Mouse (Mus musculus) embryonic facial prominence, embryonic 15.5 days (tissue): ENCODE data around the gene Milr1. TPM values are rescaled to one million over a fixed set of nuclear protein-coding genes. Genes with fewer than 3 reads are reported as not detected.
"Not testable (repeated sequence)": the region's sequence is repeated elsewhere in the genome, so short reads cannot be mapped to it uniquely, and the experiment has no call there.

ENCODE experiments used
- ATAC-seq: fragments of 200-750 bp; cut with Nextera tagmentation; 2 replicates; pipeline ENCODE4 v1.8.0; 2017; ENCODE audit warnings: low read depth, moderate TSS enrichment; ENCODE audit not compliant: insufficient number of reproducible peaks, low FRiP score, low TSS enrichment
- H3K27ac ChIP-seq: fragments of 300-500 bp; sonication (generic); replicated peaks from 2 replicates; pipeline ENCODE4 v1.5.1; 2015; ENCODE audit warnings: mild to moderate bottlenecking, inconsistent platforms
- H3K27me3 ChIP-seq: fragments of 300-500 bp; sonication (generic); 2 replicates; pipeline ENCODE4 v1.6.1; 2015; ENCODE audit warnings: inconsistent platforms
- H3K36me3 ChIP-seq: fragments of 300-500 bp; sonication (generic); 2 replicates; pipeline ENCODE4 v1.6.1; 2015; ENCODE audit warnings: mild to moderate bottlenecking, inconsistent platforms
- H3K4me1 ChIP-seq: fragments of 300-500 bp; sonication (generic); 2 replicates; pipeline ENCODE4 v1.6.1; 2015; ENCODE audit warnings: inconsistent platforms
- H3K4me2 ChIP-seq: fragments of 300-500 bp; sonication (generic); replicated peaks from 2 replicates; pipeline ENCODE4 v1.6.1; 2015; ENCODE audit warnings: mild to moderate bottlenecking, inconsistent platforms
- H3K4me3 ChIP-seq: fragments of 300-500 bp; sonication (generic); replicated peaks from 2 replicates; pipeline ENCODE4 v1.5.1; 2015; ENCODE audit warnings: mild to moderate bottlenecking, inconsistent platforms
- H3K9ac ChIP-seq: fragments of 300-500 bp; sonication (generic); 2 replicates; pipeline ENCODE4 v1.6.1; 2015; ENCODE audit warnings: inconsistent platforms
- H3K9me3 ChIP-seq: fragments of 300-500 bp; sonication (generic); replicated peaks from 2 replicates; pipeline ENCODE4 v1.6.1; 2016; ENCODE audit warnings: inconsistent platforms
- WGBS: fragments of 180-500 bp; shearing (Covaris S2); methylation state at CpG from one replicate; pipeline ENCODE4 v1.1.7; 2015; 5-methylcytosine and 5-hydroxymethylcytosine counted together
- polyA plus RNA-seq: library from polyadenylated mRNA; unstranded; fragments of >200 nt; fragmentation: Nextera tagmentation; extraction: Ambion mirVana; gene quantifications from 2 replicates; pipeline ENCODE4 v1.2.1, GENCODE M21; 2015

The Milr1 gene
- polyA plus RNA-seq, 1 experiment from 2014 or later: 2.6 TPM

DNA sequence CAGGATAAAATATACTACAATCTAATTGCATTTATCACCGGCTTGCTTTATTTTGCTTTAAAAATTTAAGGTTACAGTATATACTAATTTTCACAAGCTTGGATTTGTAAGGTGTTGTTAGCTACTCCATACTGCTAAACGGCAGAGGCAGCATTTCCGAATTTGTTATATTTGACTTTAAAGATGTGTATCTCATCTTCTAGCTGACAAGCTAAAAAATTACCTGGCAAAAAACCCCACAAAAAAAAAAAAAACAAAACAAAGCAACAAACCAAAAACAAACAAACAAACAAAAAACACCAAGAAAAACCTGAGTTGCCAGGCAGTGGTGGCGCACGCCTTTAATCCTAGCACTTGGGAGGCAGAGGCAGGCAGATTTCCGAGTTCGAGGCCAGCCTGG lies 27.1 kb downstream of the Milr1 start:
- 86% methylated on average over 7 of the region's 7 CpGs for WGBS
- Histone ChIP-seq H3K4me3 (peak overlapping the region; percentile 84), H3K4me2 (peak overlapping the region; percentile 69), H3K36me3 (peaks cover 55% of the 10 kb centered on the region), H3K4me1 (peaks cover 11% of the 10 kb centered on the region; the same call in 1 of the 2 replicates), H3K9me3 (no peaks in the 10 kb centered on the region), H3K9ac (no peak overlapping the region), H3K27ac (no peak overlapping the region), H3K27me3 (no peaks in the 10 kb centered on the region)
- ATAC-seq: no peak

DNA sequence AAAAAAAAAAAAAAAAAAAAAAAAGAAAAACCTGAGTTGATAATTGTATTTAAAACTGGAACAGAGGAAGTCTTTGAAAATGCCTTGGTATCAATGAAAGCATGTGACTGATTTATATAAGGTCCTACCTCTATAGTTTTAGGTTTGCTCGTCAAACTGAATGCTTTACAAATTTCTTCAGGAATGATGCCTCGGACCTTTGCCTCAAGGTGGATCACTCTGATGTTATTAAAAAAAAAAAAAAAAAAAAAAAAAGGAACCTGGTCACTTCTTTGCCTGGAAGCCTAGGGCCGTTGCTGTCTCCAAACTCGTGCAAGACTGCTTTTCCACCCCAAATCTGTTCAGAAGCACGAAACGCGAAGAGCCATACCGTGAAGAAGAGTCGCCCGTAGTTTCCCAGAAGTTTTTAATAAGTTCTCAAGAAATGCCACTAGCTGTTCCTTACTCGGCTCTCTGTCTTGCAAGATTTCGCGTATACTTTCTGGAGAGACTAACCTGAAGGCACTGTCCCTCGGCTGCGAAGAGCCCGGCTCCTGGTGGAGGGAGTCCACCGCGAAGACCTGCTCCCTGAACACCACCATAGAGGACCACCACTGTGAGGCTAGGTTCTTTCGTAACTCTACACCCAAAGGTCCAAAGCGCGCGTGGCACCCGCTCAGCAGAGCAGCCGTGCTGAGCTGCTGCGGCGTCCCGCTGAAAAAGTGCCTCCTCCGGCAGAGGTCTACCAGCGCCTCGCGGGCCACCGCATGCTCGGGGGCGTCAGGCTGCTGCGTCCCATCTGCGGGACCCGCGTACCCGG lies 27.8 kb downstream of the Milr1 start:
- Histone ChIP-seq H3K4me1 (peaks cover 11% of the 10 kb centered on the region; the same call in 1 of the 2 replicates), H3K36me3 (peaks cover 55% of the 10 kb centered on the region), H3K4me3 (peak overlapping the region; percentile 84), H3K4me2 (peak overlapping the region; percentile 69), H3K9me3 (no peaks in the 10 kb centered on the region), H3K27me3 (no peaks in the 10 kb centered on the region), H3K9ac (peak overlapping the region; percentile 85), H3K27ac (peak overlapping the region; percentile 99)
- WGBS: under 1% methylated on average over 39 of the region's 39 CpGs
- peak; percentile 77; the same call in 1 of the 2 replicates for ATAC-seq

DNA sequence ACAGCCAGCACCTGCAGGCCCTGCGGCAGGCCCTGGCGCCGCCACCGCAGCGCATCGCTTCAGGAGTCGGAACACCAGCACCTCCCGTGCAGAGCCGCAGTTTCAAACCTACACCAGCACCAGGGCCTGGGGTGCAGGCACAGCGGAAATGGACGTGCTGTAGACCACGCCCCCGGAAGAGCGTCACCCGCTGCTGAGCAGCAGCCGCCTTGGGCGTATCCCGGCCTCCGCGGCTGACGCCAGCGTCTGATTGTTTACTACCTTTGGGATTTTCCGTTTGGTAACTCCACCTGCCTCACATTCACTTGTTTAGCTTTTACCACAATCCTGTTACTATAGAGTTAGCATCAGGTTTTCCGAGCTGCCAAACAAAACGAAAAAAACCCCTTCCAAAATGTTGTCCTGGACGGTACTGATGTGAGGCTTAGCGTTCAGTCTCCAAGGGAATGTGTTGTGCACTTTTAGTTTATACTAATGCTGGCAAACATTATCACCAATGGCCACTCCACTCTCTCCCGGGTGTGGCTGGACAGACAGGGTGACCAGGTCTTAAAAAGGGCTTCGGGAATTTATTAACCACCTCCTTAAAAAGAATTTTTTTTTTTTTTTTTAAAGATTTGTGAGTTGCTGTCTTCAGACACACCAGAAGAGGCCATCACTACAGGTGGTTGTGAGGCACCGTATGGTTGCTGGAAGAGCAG lies 28.5 kb downstream of the Milr1 start, which contains the start of gene Polg2:
Polg2 (minus strand) TSS at position 150 of the 701 bp plus-strand sequence.
- Histone ChIP-seq H3K4me1 (peaks cover 11% of the 10 kb centered on the region; the same call in 1 of the 2 replicates), H3K27me3 (no peaks in the 10 kb centered on the region), H3K27ac (peak within 1 kb of the TSS; percentile 99), H3K9me3 (no peaks in the 10 kb centered on the region), H3K4me3 (peak within 1 kb of the TSS; percentile 84), H3K4me2 (peak within 1 kb of the TSS; percentile 69), H3K36me3 (peaks cover 55% of the 10 kb centered on the region), H3K9ac (peak within 1 kb of the TSS; percentile 85)
- peak; percentile 99 for ATAC-seq
- WGBS: 1% methylated on average over 30 of the region's 30 CpGs

DNA sequence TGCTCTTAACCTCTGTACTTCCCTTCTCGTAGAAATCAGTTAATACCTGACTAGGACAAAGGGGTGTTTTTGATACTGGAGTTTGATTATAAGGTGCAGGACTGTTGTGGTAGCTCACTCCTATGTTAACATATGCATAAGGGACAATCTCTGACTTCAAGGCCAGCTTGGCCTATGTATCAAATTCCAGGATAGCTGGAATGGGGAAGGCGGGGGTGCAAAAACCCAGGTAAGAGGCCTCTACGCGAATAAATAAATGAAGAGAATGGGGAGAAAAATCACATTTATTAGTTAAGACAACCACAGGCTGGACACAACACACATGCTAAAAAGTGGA lies 29.0 kb downstream of the Milr1 start:
- ATAC-seq: no peak
- Histone ChIP-seq H3K4me1 (peaks cover 11% of the 10 kb centered on the region; the same call in 1 of the 2 replicates), H3K27ac (peak overlapping the region; percentile 99; the same call in 1 of the 2 replicates), H3K4me2 (peak overlapping the region; percentile 69; the same call in 1 of the 2 replicates), H3K36me3 (peaks cover 52% of the 10 kb centered on the region), H3K9me3 (no peaks in the 10 kb centered on the region), H3K27me3 (no peaks in the 10 kb centered on the region), H3K9ac (no peak overlapping the region), H3K4me3 (peak overlapping the region; percentile 84; the same call in 1 of the 2 replicates)
- 58% methylated on average over 4 of the region's 4 CpGs for WGBS

DNA sequence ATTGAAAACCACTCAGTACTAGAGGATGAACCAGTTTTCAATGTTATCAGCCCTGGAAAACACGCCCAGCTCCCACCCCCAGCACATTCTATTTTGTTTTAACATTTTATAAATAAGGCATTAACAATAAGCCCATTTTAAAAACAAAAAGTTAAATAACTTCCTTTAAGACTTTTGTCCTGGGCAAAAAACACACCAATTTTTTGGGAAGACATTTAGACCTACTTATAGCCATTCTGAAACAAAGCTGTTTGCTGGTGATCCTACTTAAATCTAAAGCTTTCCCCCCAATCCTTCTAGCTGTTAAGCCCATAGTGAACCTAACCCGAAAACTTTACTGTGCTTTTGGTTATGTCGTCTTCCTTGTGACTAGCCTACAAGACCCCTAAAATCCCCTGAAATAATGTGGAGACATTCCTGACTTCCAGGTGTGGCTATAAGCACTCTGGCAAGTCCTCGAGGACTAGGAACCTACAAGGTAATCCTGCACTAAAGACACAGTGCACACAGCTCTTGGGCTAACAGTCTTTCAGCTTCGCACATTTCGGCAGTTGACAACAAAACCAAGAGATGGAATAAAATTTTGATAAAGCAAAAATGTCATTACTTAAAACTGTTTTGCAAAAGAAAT lies 29.7 kb downstream of the Milr1 start:
- peaks cover 52% of the 10 kb centered on the region for H3K36me3 ChIP-seq

DNA sequence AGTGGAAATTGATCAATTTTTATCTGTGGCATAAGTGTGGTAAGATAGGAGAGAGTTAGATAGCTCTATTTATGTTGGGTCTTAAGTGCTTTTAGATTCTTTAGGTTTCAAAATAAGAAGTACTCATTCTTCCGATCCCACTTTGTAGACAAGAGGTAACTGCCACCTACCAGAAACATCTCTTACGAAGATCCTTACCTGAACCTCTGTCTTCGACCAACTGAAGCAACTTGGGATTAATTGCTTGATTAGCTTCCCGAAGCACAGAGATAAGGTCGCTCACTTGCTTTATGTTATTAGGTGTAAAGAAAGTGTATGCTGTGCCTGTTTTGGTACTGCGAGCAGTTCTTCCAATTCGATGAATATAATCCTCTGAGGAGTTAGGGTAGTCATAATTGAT lies 31.2 kb downstream of the Milr1 start:
- H3K9ac ChIP-seq, H3K27me3 ChIP-seq, ATAC-seq, H3K4me3 ChIP-seq, H3K9me3 ChIP-seq, H3K27ac ChIP-seq, H3K4me2 ChIP-seq: not testable (repeated sequence)
- Histone ChIP-seq H3K4me1 (peaks cover 23% of the 10 kb centered on the region), H3K36me3 (peaks cover 53% of the 10 kb centered on the region)
- WGBS: 86% methylated on average over 7 of the region's 7 CpGs

More for the DNA sequence above, 29.7 kb downstream of the Milr1 start:
- peaks cover 17% of the 10 kb centered on the region for H3K4me1 ChIP-seq
- no peak overlapping the region for H3K4me2 ChIP-seq
- no peak overlapping the region; the same call in 1 of the 2 replicates for H3K27ac ChIP-seq
- no peaks in the 10 kb centered on the region for H3K9me3 ChIP-seq
- no peak overlapping the region for H3K4me3 ChIP-seq
- WGBS: 75% methylated on average over 6 of the region's 6 CpGs
- ATAC-seq: no peak
- H3K9ac ChIP-seq: no peak overlapping the region
- H3K27me3 ChIP-seq: no peaks in the 10 kb centered on the region

DNA sequence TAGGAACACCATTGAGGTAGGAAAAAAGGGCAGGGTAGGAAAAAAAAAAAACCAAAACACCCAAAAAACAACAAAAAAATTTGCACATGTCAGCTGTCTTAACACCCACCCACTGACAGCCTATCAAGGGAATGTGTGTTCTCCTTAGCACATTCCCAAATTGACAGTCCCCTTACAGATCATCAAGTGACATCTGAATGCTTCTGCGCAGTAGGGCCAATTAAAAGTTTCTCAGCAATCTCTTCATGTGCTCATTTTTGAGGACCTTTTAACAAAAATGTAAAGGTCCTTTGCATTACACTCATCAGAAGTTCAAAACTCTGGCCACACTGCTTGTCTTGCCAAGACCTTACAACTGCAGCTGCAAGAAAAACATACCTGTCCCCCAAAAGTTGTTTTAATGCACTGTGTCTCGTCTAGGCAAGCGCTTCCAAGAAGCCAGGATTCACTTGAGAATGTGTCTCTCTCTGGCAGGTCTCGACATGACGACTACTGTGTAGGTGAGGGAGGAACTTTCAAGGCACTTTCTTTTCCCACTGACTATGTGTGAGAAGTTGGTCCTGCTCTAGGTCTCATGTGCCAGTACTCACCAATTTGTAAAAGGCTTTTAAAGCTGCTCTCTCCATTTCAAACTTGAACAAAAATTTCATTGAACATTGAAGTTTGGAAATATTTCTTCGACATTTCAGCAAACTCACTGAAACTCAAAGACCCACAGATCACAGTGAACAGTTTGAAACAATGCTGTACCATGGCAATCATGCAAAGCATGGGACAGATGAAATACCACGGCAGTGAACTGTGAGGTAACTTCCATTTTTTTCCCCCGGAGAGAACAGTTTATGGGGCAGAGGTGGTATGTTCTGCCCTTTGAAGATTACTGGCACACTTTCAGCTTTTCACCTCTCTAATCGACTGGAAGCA lies 32.1 kb downstream of the Milr1 start:
- no peak overlapping the region for H3K4me3 ChIP-seq
- H3K4me2 ChIP-seq: no peak overlapping the region
- peaks cover 53% of the 10 kb centered on the region for H3K36me3 ChIP-seq
- no peak overlapping the region for H3K27ac ChIP-seq
- no peak overlapping the region for H3K9ac ChIP-seq
- no peak for ATAC-seq
- no peaks in the 10 kb centered on the region for H3K9me3 ChIP-seq
- H3K4me1 ChIP-seq: peaks cover 17% of the 10 kb centered on the region
- H3K27me3 ChIP-seq: no peaks in the 10 kb centered on the region
- WGBS: 71% methylated on average over 9 of the region's 9 CpGs

DNA sequence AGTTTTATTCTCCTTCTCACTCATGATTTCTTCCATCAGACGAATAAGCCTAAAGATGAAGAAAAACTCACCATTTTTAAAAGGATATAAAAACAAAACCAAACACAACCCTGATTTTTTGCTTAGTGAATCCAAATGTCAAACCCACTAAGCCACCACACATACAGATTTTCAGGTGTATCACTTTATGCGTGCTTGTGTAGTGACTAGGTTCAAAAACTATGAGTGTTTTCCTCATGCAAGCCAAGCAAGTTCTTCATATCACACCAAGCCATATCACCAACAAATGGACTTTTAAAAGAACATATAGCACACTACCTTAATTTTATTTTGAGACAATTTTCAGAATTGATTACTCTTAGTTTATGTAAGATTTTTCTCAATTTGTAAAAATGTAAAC lies 33.5 kb downstream of the Milr1 start:
- ATAC-seq: no peak
- H3K27me3 ChIP-seq: no peaks in the 10 kb centered on the region
- WGBS: 82% methylated on average over 2 of the region's 2 CpGs
- H3K9ac ChIP-seq: no peak overlapping the region
- no peaks in the 10 kb centered on the region for H3K9me3 ChIP-seq
- H3K36me3 ChIP-seq: peaks cover 53% of the 10 kb centered on the region
- H3K27ac ChIP-seq: no peak overlapping the region
- H3K4me2 ChIP-seq: no peak overlapping the region
- peaks cover 15% of the 10 kb centered on the region for H3K4me1 ChIP-seq
- H3K4me3 ChIP-seq: no peak overlapping the region

DNA sequence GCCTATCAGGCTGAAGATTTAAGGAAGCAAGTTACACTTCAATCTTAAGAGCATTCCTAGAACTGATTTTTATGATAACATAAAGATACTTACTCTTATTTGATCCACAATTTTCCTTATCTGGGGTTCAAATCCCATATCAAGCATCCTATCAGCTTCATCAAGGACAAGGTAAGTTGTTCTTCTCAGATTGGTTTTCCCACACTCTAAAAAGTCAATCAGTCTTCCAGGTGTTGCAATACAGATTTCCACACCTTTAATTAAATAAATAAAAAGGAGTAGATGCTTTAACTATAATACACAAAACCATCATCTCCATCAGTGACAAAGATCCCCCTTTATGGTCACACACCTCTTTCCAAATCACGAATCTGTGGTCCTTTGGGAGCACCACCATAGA lies 34.0 kb downstream of the Milr1 start:
- Histone ChIP-seq H3K4me3 (peak overlapping the region; percentile 82; the same call in 1 of the 2 replicates), H3K9me3 (no peaks in the 10 kb centered on the region), H3K36me3 (peaks cover 51% of the 10 kb centered on the region), H3K4me2 (no peak overlapping the region), H3K9ac (no peak overlapping the region), H3K4me1 (peaks cover 15% of the 10 kb centered on the region), H3K27me3 (no peaks in the 10 kb centered on the region), H3K27ac (no peak overlapping the region)
- WGBS: 64% methylated on average over 1 of the region's 1 CpGs
- ATAC-seq: no peak
